Mouse (Mus musculus) brain, embryonic 14.5 days (tissue): Measurements from ENCODE around the gene Tgfbr3.

ENCODE experiments used
- CTCF ChIP-seq: fragments of 200-500 bp; IDR thresholded peaks from 2 replicates; pipeline ENCODE4 v1.5.1; 2012; ENCODE audit warnings: inconsistent platforms, mild to moderate bottlenecking, moderate library complexity, borderline replicate concordance; ENCODE audit not compliant: insufficient read depth, insufficient read length; ENCODE audit errors: extremely low read depth
- POLR2A ChIP-seq: fragments of 200-500 bp; IDR thresholded peaks from 2 replicates; pipeline ENCODE4 v1.6.1; 2012; ENCODE audit warnings: mild to moderate bottlenecking, inconsistent platforms, borderline replicate concordance; ENCODE audit not compliant: poor library complexity, insufficient read depth, insufficient read length, severe bottlenecking; ENCODE audit errors: extremely low read depth

- TF ChIP-seq POLR2A (peak; percentile 42; the same call in 1 of the 2 replicates), CTCF (peak; percentile 53)
These were observed at the start of gene Tgfbr3 for GRCm38 (mm10) chr5:107289234-107289764.
